Mouse (Mus musculus): ENCODE results near the gene Bsn. TPM values are rescaled to one million over a fixed set of nuclear protein-coding genes. Genes with fewer than 3 reads are reported as not detected.
"Not testable (repeated sequence)": the region's sequence is repeated elsewhere in the genome, so short reads cannot be mapped to it uniquely, and the experiment has no call there.

Gene Bsn
- total RNA-seq, 2 experiments from 2014 or later = 0.39 to 0.41 TPM

GRCm38 (mm10) chr9:108198621-108199020 lies 8.4 kb upstream of the Bsn start:
- DNase-seq (ENCODE audit: low spot score in 2 of 2) = no peak

DNA sequence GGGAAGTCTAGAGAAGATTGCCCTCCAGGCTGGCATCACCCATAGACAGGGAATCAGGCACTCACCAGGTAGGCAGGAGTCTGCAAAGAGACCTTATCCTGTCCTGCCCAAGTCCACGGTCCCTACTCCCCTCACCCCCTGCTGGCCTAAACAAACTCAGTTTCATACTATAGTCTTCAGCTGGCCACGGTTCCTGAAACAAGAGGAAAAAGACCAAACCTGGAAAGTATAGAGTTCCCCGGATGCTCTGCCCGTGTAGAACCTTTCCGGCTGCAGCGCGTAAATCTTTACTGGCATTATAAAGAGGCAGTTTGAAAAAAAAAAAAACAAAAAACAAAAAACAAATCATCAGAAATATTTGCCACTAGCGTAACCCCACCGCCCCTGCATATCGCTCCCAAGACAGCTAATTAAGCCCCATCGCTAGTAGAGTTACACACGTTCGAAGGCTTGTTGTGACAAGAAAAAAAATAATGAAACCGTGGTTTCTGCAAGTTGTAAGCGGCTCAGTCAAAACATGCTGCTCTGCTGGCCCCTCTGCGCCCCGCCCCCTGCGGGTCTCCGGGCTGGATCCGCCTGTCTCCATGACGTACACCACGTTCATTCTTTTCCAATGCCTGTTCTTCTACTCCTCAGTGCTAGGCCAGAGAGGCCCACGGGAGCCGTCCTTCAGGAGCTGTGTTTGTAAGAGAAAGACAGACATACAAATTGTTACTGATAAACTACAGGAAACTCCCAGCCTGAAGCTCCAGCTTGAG lies 6.9 kb upstream of the Bsn start:
- DNase-seq (ENCODE audit: low spot score in 2 of 2) = no peak

- DNase-seq (ENCODE audit: low spot score in 2 of 2) = not testable (repeated sequence)
These were observed 6.0 kb upstream of the Bsn start for GRCm38 (mm10) chr9:108196222-108196621.

GRCm38 (mm10) chr9:108189488-108189786 lies 747 bp downstream of the Bsn start:
- no peak for DNase-seq (ENCODE audit: low spot score in 2 of 2)

GRCm38 (mm10) chr9:108189023-108189422 lies 1.2 kb downstream of the Bsn start:
- DNase-seq (ENCODE audit: low spot score in 2 of 2) = no peak

GRCm38 (mm10) chr9:108188511-108188910 lies 1.7 kb downstream of the Bsn start:
- DNase-seq (ENCODE audit: low spot score in 2 of 2) = no peak

DNA sequence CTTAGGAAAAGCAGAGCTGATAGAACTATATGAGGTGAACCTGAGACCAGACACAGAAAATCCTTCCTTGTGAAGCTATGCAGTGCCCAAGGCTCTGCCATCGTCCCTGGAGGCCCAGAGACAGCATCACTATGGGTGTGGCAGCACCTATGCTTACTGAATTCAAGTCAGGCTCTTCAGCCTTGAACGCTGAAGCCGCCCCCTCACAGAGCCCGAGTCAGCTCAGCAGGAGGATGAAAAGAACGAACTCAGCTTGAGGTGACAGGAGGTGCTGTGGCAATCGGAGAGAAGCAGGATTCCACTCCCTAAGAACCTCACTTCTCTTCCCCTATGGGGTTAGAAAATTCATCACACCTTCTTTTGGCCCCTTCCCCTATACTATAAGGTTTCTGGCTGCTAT lies 2.6 kb downstream of the Bsn start:
- no peak for DNase-seq (ENCODE audit: low spot score in 2 of 2)

GRCm38 (mm10) chr9:108185786-108186185 lies 4.4 kb downstream of the Bsn start:
- DNase-seq (ENCODE audit: low spot score in 2 of 2) = no peak

DNA sequence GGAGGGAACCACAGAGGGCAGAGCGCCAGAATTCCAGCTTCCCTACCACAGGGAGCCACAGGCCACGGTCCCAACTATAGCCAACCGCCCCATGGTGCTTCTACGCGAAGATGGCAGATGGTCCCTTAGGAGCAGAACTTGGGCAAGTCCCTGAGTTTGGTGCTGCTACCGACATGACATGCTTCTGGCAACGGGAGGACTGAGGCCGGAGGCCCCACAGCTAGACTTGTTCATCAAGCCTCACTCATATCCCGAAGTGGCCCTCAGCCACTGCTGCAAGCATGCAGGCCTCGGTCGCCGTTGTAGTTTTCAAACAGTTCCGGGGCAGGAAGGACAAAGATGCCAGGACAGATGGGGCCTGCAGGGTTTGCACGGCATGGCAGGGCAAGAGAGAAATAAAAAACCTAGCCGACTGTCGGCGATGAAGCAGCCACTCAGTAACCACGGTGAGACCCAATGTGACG lies 6.6 kb downstream of the Bsn start:
- no peak for DNase-seq (ENCODE audit: low spot score in 2 of 2)

DNA sequence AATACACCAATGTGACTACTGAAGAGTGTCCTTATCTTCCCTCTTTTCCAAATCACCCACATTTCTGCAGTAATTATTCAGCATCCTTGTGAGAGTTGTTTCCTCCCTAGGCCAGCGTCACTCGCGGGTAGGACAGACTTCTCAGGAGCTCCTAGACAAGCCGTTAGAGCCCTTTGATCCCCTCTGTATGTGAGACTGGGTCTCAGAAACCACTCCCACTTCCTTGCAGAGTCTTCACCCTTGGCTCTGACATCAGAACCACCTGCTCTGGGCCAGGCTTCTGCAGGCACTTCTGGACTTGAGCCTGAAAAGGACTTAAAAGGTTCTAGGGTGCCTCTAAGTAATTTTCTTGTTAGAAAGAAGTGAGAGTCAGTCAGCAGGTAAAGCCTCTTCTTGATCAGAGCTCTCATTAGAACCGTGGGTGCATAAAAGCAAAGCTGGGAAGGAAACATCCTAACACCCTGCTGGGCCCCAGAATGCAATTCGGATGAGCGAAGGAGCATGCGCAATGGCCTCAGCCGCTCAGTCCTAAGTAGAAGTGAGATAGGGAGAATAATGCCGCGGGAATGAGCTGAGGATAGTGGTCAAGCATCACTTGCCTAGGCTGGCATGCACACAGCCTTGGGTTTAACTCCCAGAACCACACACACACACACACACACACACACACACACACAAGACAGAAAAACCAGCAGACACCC lies 7.2 kb downstream of the Bsn start:
- no peak for DNase-seq (ENCODE audit: low spot score in 2 of 2)

- DNase-seq (ENCODE audit: low spot score in 2 of 2) = no peak
These were observed 11.8 kb downstream of the Bsn start for GRCm38 (mm10) chr9:108178391-108178790.

GRCm38 (mm10) chr9:108175116-108175838 lies 14.9 kb downstream of the Bsn start:
- no peak for DNase-seq (ENCODE audit: low spot score in 2 of 2)

- DNase-seq (ENCODE audit: low spot score in 2 of 2) = no peak
These were observed 17.3 kb downstream of the Bsn start for GRCm38 (mm10) chr9:108172777-108173350.

GRCm38 (mm10) chr9:108169751-108170150 lies 20.4 kb downstream of the Bsn start:
- DNase-seq (ENCODE audit: low spot score in 2 of 2) = no peak

DNA sequence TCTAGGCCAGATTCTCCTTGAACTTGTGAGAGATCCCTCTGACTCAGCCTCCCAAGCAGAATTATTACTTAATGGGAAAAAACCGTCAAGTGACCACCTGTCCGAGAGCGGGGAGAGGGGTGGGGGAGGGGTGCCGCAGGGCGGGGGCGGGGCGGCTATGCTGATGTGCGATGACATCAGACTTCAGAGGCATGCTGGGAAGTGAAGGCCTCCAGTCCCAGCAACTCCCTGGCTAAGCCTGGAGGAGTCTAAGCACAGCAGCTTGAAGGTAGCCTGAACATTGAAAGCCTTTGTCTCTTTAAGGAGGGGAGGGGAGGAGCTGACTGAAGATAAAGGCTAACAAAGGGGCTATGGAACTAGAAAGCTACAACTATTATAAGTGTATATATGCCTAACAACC lies 25.0 kb downstream of the Bsn start:
- DNase-seq (ENCODE audit: low spot score in 2 of 2) = no peak

- no peak for DNase-seq (ENCODE audit: low spot score in 2 of 2)
These were observed 26.4 kb downstream of the Bsn start for GRCm38 (mm10) chr9:108163646-108164284.

DNA sequence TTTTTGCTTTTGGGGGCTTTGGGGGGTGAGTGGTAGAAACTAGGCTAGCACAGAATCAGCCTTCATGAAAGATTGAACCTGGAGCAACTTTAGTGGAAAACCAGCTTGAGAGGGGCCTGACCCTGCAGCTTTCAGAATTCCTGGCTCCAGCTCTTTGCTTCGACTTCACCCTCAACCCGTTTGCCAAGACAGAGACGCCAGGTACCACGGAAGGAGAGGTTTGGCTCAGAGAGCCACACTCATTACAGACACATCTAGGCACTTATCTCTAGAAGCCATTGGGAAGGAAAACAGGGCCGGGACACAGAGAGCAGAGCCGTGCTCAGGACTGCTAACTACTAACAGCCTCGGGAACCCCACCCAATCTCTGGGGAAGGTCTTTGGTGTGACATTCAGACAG lies 32.3 kb downstream of the Bsn start:
- no peak for DNase-seq (ENCODE audit: low spot score in 2 of 2)

DNA sequence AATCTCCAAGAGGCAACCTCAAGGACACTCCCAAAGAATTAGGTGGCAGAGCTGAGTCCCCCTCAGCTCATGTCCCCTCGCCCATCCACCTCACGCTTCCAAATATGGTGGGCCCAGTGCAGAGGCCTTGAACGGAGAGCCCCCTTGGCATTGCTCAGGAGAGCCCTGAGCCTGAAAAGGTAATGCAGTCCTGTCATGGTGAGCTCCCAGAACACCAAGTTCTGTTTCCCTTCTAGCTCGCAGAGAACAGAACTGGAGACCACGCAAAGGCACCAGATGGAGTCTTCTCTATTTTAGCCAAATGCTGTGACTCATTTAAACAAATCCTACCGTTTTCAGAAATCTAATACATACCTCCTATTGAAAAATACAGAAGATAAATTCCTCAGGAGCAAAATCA lies 32.7 kb downstream of the Bsn start:
- no peak for DNase-seq (ENCODE audit: low spot score in 2 of 2)

DNA sequence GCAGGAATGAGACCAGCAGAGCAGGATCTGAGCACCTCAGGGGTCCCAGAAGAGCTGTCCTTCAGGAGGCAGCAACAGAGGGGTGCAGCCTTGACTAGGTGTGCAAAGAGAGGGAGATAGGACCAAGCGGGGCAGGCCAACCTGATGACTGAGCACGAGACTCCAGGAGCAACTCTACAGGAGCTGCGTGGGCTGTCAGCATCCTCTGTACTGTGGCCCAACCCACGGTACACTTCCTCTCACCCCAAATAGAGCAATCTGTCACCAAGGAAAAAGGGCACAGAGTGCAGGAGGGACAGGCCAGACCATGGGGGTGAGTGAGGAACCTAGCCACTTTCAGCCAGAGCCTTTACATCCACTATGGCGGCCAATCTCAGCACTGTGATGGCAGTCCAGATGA lies 33.4 kb downstream of the Bsn start:
- no peak for DNase-seq (ENCODE audit: low spot score in 2 of 2)

GRCm38 (mm10) chr9:108154814-108155213 lies 35.4 kb downstream of the Bsn start:
- no peak for DNase-seq (ENCODE audit: low spot score in 2 of 2)

Data from gastrocnemius, postnatal 4 days (tissue).